Mouse (Mus musculus): Measurements from ENCODE around the gene Schip1. TPM values are rescaled to one million over a fixed set of nuclear protein-coding genes. Genes with fewer than 3 reads are reported as not detected.

Schip1 gene
- polyA plus RNA-seq, 1 experiment from 2014 or later: 33.2 TPM

DNA sequence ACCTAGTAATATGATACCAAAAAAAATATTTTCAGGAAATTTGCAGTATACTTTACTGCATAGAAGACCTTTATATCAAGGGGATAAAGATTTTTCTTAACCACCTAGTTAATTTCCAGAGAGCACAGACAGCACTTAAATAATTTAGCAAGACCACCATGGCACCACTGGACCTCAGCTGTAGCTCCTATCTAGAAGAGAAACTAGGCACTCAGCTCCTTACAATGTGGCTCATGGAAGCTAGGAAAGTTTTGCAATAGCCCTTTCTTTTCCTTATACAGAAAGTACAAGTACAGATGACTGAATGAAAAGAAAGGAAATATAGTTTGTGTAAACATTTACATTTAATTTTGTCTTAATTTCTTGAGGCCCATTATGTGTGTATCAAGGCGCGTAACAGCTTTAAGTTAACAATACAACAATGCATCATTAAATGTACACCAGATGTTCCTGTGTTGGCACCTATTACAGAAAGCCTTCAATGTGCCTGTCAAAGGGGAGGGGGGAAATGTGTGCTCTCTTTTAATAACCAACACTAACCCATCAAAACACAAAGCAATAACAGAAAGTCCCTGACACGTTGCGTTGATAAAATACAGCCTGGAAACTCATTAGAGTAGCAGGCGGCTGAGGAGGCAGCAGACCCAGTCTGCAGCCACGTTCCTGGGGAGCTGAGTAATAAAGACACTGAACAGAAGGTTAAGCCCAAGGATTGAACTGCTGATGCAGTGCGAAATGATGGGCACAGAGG is 218.4 kb downstream of the Schip1 start:
- peak overlapping the region; percentile 30 for H3K4me2 ChIP-seq (ENCODE audit: low read depth, low read length)
- no peaks in the 10 kb centered on the region for H3K36me3 ChIP-seq (ENCODE audit: control insufficient read depth, insufficient read depth, low read length)
- no peaks in the 10 kb centered on the region for H3K27me3 ChIP-seq (ENCODE audit: control insufficient read depth, insufficient read depth, low read length)
- WGBS: 32% methylated on average over 7 of the region's 7 CpGs
- H3K27ac ChIP-seq (ENCODE audit: low read length): no peak overlapping the region
- H3K4me3 ChIP-seq (replicated peaks; ENCODE audit: low read length): 0 out of 2 replicates have a peak overlapping the region, but pooled peaks have one; percentile 3
- no peak overlapping the region for H3K9ac ChIP-seq (ENCODE audit: low read length)
- H3K9me3 ChIP-seq (replicated peaks; ENCODE audit: control insufficient read depth, low read length): no peaks in the 10 kb centered on the region
- H3K4me1 ChIP-seq (ENCODE audit: control insufficient read depth, insufficient read depth, low read length): no peaks in the 10 kb centered on the region
- ATAC-seq (ENCODE audit: insufficient read depth, low FRiP score): peak; percentile 53; the same call in 1 of the 2 replicates

DNA sequence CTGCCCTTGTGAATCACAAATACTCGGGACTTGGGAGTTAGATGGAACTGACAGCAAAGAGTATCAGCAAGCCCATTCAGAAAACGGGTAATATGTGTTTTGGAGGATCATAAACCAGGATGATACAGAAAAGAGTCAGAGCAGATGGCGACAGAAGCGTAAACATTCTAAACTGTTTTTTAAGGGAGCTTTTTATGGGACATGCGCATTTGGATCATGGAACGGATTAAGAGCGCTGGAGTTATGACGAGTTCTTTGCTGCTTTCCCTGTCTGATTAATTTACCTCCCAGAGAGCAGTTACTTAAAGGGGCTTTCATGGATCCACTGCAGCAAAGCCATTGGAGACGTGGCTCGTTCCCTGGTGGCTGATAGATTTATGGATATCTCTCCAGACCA is 219.0 kb downstream of the Schip1 start:
- Histone ChIP-seq H3K27ac (ENCODE audit: low read length) (no peak overlapping the region), H3K4me1 (ENCODE audit: control insufficient read depth, insufficient read depth, low read length) (no peaks in the 10 kb centered on the region), H3K4me2 (ENCODE audit: low read depth, low read length) (peak overlapping the region; percentile 30), H3K9ac (ENCODE audit: low read length) (no peak overlapping the region), H3K9me3 (replicated peaks; ENCODE audit: control insufficient read depth, low read length) (no peaks in the 10 kb centered on the region), H3K36me3 (ENCODE audit: control insufficient read depth, insufficient read depth, low read length) (no peaks in the 10 kb centered on the region), H3K4me3 (replicated peaks; ENCODE audit: low read length) (0 out of 2 replicates have a peak overlapping the region, but pooled peaks have one; percentile 3), H3K27me3 (ENCODE audit: control insufficient read depth, insufficient read depth, low read length) (no peaks in the 10 kb centered on the region)
- 43% methylated on average over 10 of the region's 10 CpGs for WGBS
- ATAC-seq (ENCODE audit: insufficient read depth, low FRiP score): no peak

DNA sequence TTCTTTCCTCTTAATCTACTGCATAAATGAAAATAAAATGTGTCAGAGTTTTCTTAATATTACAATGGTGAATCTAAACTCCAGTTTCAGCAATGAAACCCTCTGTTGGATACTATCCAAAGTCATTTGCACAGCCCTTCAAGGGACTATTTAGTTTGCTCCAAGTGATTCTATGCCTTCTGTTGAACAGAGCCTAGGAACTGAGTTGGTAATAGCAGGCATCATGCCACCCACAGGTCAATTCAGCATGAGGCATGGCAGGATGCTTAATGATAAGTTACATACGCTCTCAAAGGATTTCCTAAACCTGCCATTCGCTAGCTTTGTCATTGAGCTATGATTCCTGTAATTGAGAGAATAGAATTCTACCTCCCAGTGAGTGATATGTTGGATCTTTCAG is 219.9 kb downstream of the Schip1 start:
- H3K9ac ChIP-seq (ENCODE audit: low read length): no peak overlapping the region
- H3K27ac ChIP-seq (ENCODE audit: low read length): no peak overlapping the region
- H3K4me2 ChIP-seq (ENCODE audit: low read depth, low read length): no peak overlapping the region
- no peaks in the 10 kb centered on the region for H3K36me3 ChIP-seq (ENCODE audit: control insufficient read depth, insufficient read depth, low read length)
- H3K4me3 ChIP-seq (replicated peaks; ENCODE audit: low read length): no peak overlapping the region
- ATAC-seq (ENCODE audit: insufficient read depth, low FRiP score): no peak
- H3K9me3 ChIP-seq (replicated peaks; ENCODE audit: control insufficient read depth, low read length): no peaks in the 10 kb centered on the region
- H3K4me1 ChIP-seq (ENCODE audit: control insufficient read depth, insufficient read depth, low read length): no peaks in the 10 kb centered on the region
- no peaks in the 10 kb centered on the region for H3K27me3 ChIP-seq (ENCODE audit: control insufficient read depth, insufficient read depth, low read length)
- WGBS: 85% methylated on average over 2 of the region's 2 CpGs

- H3K4me3 ChIP-seq (replicated peaks; ENCODE audit: low read length): no peak overlapping the region
- no peaks in the 10 kb centered on the region for H3K4me1 ChIP-seq (ENCODE audit: control insufficient read depth, insufficient read depth, low read length)
- H3K27ac ChIP-seq (ENCODE audit: low read length): no peak overlapping the region
- no peak overlapping the region for H3K9ac ChIP-seq (ENCODE audit: low read length)
- no peaks in the 10 kb centered on the region for H3K9me3 ChIP-seq (replicated peaks; ENCODE audit: control insufficient read depth, low read length)
- no peak for ATAC-seq (ENCODE audit: insufficient read depth, low FRiP score)
- H3K36me3 ChIP-seq (ENCODE audit: control insufficient read depth, insufficient read depth, low read length): no peaks in the 10 kb centered on the region
- no peaks in the 10 kb centered on the region for H3K27me3 ChIP-seq (ENCODE audit: control insufficient read depth, insufficient read depth, low read length)
- no peak overlapping the region for H3K4me2 ChIP-seq (ENCODE audit: low read depth, low read length)
- 81% methylated on average over 7 of the region's 7 CpGs for WGBS
These were observed 232.2 kb downstream of the Schip1 start for GRCm38 (mm10) chr3:68296752-68297151.

DNA sequence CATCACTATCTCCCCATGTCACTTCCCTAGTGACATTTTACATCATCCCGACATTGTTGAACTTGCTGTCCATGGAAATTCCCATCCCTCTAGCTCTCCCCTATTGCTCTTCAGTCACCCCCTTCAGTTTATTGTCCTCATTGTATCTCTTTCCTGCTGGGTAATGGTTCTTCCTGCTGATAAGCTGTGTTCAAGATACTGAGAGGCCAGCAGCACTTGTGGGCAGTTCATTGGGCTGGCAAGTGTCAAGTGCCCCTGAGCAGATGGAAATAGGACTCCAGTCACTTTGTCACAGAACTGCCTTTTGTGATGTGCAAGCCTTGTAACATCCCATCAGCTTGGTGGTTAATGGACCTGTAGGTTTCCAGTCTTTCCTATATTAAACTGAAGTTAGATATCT is 241.0 kb downstream of the Schip1 start:
- H3K36me3 ChIP-seq (ENCODE audit: control insufficient read depth, insufficient read depth, low read length): no peaks in the 10 kb centered on the region
- H3K4me2 ChIP-seq (ENCODE audit: low read depth, low read length): no peak overlapping the region
- no peak overlapping the region for H3K4me3 ChIP-seq (replicated peaks; ENCODE audit: low read length)
- no peak for ATAC-seq (ENCODE audit: insufficient read depth, low FRiP score)
- no peak overlapping the region for H3K27ac ChIP-seq (ENCODE audit: low read length)
- no peak overlapping the region for H3K9ac ChIP-seq (ENCODE audit: low read length)
- WGBS: 26% methylated on average over 1 of the region's 1 CpGs
- H3K9me3 ChIP-seq (replicated peaks; ENCODE audit: control insufficient read depth, low read length): no peaks in the 10 kb centered on the region
- H3K4me1 ChIP-seq (ENCODE audit: control insufficient read depth, insufficient read depth, low read length): no peaks in the 10 kb centered on the region
- H3K27me3 ChIP-seq (ENCODE audit: control insufficient read depth, insufficient read depth, low read length): no peaks in the 10 kb centered on the region

- H3K9ac ChIP-seq (ENCODE audit: low read length): no peak overlapping the region
These were observed 242.1 kb downstream of the Schip1 start for GRCm38 (mm10) chr3:68306726-68307125.

GRCm38 (mm10) chr3:68325575-68325974 is 261.0 kb downstream of the Schip1 start:
- 73% methylated on average over 6 of the region's 6 CpGs for WGBS
- Histone ChIP-seq H3K4me2 (ENCODE audit: low read depth, low read length) (no peak overlapping the region), H3K9me3 (replicated peaks; ENCODE audit: control insufficient read depth, low read length) (no peaks in the 10 kb centered on the region), H3K9ac (ENCODE audit: low read length) (no peak overlapping the region), H3K4me3 (replicated peaks; ENCODE audit: low read length) (no peak overlapping the region), H3K27me3 (ENCODE audit: control insufficient read depth, insufficient read depth, low read length) (no peaks in the 10 kb centered on the region), H3K4me1 (ENCODE audit: control insufficient read depth, insufficient read depth, low read length) (no peaks in the 10 kb centered on the region), H3K36me3 (ENCODE audit: control insufficient read depth, insufficient read depth, low read length) (no peaks in the 10 kb centered on the region), H3K27ac (ENCODE audit: low read length) (no peak overlapping the region)
- no peak for ATAC-seq (ENCODE audit: insufficient read depth, low FRiP score)

More at GRCm38 (mm10) chr3:68306726-68307125, 242.1 kb downstream of the Schip1 start:
- whole genome bisulfite sequencing: 50% methylated on average over 4 of the region's 4 CpGs
- no peak overlapping the region for H3K27ac ChIP-seq (ENCODE audit: low read length)
- H3K4me3 ChIP-seq (replicated peaks; ENCODE audit: low read length): no peak overlapping the region
- H3K27me3 ChIP-seq (ENCODE audit: control insufficient read depth, insufficient read depth, low read length): no peaks in the 10 kb centered on the region
- no peak overlapping the region for H3K4me2 ChIP-seq (ENCODE audit: low read depth, low read length)
- ATAC-seq (ENCODE audit: insufficient read depth, low FRiP score): no peak
- no peaks in the 10 kb centered on the region for H3K36me3 ChIP-seq (ENCODE audit: control insufficient read depth, insufficient read depth, low read length)
- H3K9me3 ChIP-seq (replicated peaks; ENCODE audit: control insufficient read depth, low read length): no peaks in the 10 kb centered on the region
- no peaks in the 10 kb centered on the region for H3K4me1 ChIP-seq (ENCODE audit: control insufficient read depth, insufficient read depth, low read length)

- H3K4me2 ChIP-seq (ENCODE audit: low read depth, low read length): no peak overlapping the region
- H3K27ac ChIP-seq (ENCODE audit: low read length): no peak overlapping the region
- no peaks in the 10 kb centered on the region for H3K4me1 ChIP-seq (ENCODE audit: control insufficient read depth, insufficient read depth, low read length)
- H3K9ac ChIP-seq (ENCODE audit: low read length): no peak overlapping the region
- no peaks in the 10 kb centered on the region for H3K27me3 ChIP-seq (ENCODE audit: control insufficient read depth, insufficient read depth, low read length)
- ATAC-seq (ENCODE audit: insufficient read depth, low FRiP score): no peak
- 37% methylated on average over 2 of the region's 2 CpGs for WGBS
- 0 out of 2 replicates have a peak, but pooled peaks cover 3% of the 10 kb centered on the region for H3K9me3 ChIP-seq (replicated peaks; ENCODE audit: control insufficient read depth, low read length)
- no peaks in the 10 kb centered on the region for H3K36me3 ChIP-seq (ENCODE audit: control insufficient read depth, insufficient read depth, low read length)
- H3K4me3 ChIP-seq (replicated peaks; ENCODE audit: low read length): no peak overlapping the region
These were observed 267.9 kb downstream of the Schip1 start for GRCm38 (mm10) chr3:68332515-68332914.

DNA sequence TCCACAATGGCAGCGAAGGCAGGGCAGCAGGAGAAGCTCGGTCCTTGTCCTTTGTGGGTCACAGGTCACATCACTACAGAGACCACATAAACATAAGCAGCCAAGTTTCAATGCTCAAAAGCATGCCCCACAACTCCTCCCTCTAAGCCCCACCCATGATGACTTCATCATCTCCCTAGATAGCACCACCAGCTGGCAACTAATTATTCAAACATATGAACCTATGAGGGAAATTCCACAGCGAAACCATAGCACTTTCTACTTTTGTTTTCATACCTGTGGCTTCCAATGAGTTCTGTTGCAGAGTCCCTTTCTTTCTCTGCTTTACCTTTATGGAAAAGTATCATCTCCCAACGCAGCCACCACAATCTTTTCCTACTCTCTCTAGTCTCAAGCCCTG is 270.9 kb downstream of the Schip1 start:
- no peaks in the 10 kb centered on the region for H3K27me3 ChIP-seq (ENCODE audit: control insufficient read depth, insufficient read depth, low read length)
- H3K4me1 ChIP-seq (ENCODE audit: control insufficient read depth, insufficient read depth, low read length): no peaks in the 10 kb centered on the region
- 0 out of 2 replicates have a peak, but pooled peaks cover 3% of the 10 kb centered on the region for H3K9me3 ChIP-seq (replicated peaks; ENCODE audit: control insufficient read depth, low read length)
- H3K4me2 ChIP-seq (ENCODE audit: low read depth, low read length): no peak overlapping the region
- WGBS: 90% methylated on average over 4 of the region's 4 CpGs
- H3K36me3 ChIP-seq (ENCODE audit: control insufficient read depth, insufficient read depth, low read length): no peaks in the 10 kb centered on the region
- no peak overlapping the region for H3K27ac ChIP-seq (ENCODE audit: low read length)
- H3K9ac ChIP-seq (ENCODE audit: low read length): no peak overlapping the region
- no peak for ATAC-seq (ENCODE audit: insufficient read depth, low FRiP score)
- H3K4me3 ChIP-seq (replicated peaks; ENCODE audit: low read length): no peak overlapping the region

Measured in stomach, embryonic 16.5 days (tissue).